20 mouse cellular contexts compared by ENCODE assay signal in genomic region chr14:96217805-96218441, GRCm38 (mm10).
A peak's percentile ranks its signal among the peaks of the same experiment; 100 is the strongest.
DNase-seq lines count a peak whose midpoint lies in the region; ATAC-seq and TF ChIP-seq lines count a peak whose summit lies in the region.
"Had no signal": no experiment of that assay in that cellular context is flagged by ENCODE, and none has a peak within 500 bp of the region (broad histone marks: within the 10 kb centered on the region; RNA-seq: fewer than 3 reads in every experiment).

No protein-coding gene starts in this region.

- TF ChIP-seq POLR2A in kidney, adult 2 months (IDR thresholded peaks at IDR 0.05; ENCODE audit: low read depth, low read length), result no peak

- no peaks in the 10 kb centered on the region for H3K27me3 ChIP-seq in kidney, embryonic 15.5 days
- no peaks in the 10 kb centered on the region for H3K27me3 ChIP-seq in kidney, adult 2 months (replicated peaks; ENCODE audit: control insufficient read depth, insufficient read depth, low read length)
- H3K27me3 ChIP-seq in midbrain, embryonic 13.5 days, result no peaks in the 10 kb centered on the region
- H3K27me3 ChIP-seq: heart, embryonic 15.5 days; limb, embryonic 13.5 days; liver, embryonic 15.5 days; neural tube, embryonic 13.5 days had no signal

- no peaks in the 10 kb centered on the region for H3K9me3 ChIP-seq in kidney, embryonic 15.5 days (replicated peaks)
- H3K9me3 ChIP-seq in midbrain, embryonic 13.5 days, result no peaks in the 10 kb centered on the region
- H3K9me3 ChIP-seq: embryonic facial prominence, embryonic 10.5 days; heart, embryonic 15.5 days; limb, embryonic 13.5 days; liver, embryonic 15.5 days; neural tube, embryonic 13.5 days had no signal

- peak; percentile 28 to 45 for DNase-seq in cerebellum, postnatal 10 days
- no peak for DNase-seq in kidney, adult 2 months
- peak; percentile 5 for DNase-seq in brain, adult 2 months (ENCODE audit: low read depth, low spot score)
- no peak for DNase-seq in gastrocnemius, adult 18-20 months (ENCODE audit: low spot score)
- DNase-seq in liver, result no peak
- DNase-seq: cerebellum, adult 8-10 months; gastrocnemius, postnatal 25 days; heart, postnatal 4 days; kidney, adult 9 months; spleen, adult 18-20 months had no signal

- TF ChIP-seq CTCF in kidney, adult 2 months (conservative IDR thresholded peaks at IDR 0.05; ENCODE audit: insufficient read depth, insufficient read length, low read depth, low read length), result no peak

- ATAC-seq in cerebellum, adult (ENCODE audit: insufficient number of reproducible peaks, low FRiP score, low TSS enrichment), result no peak
- peak; percentile 93 for ATAC-seq in kidney, embryonic 15.5 days (replicated peaks; ENCODE audit: low FRiP score)
- 0 out of 2 replicates have a peak, but pooled peaks have one; percentile 40 for ATAC-seq in midbrain, embryonic 13.5 days
- ATAC-seq: CD4-positive, CD25-positive, alpha-beta regulatory T cell, adult 4 months had no signal

- no peak overlapping the region for H3K4me3 ChIP-seq in kidney, embryonic 15.5 days (replicated peaks)
- H3K4me3 ChIP-seq in kidney, adult 2 months (ENCODE audit: insufficient read depth, low read depth, low read length), result no peak overlapping the region
- no peak overlapping the region for H3K4me3 ChIP-seq in midbrain, embryonic 13.5 days (replicated peaks)
- H3K4me3 ChIP-seq: embryonic facial prominence, embryonic 10.5 days; heart, embryonic 15.5 days; limb, embryonic 13.5 days; liver, embryonic 15.5 days; neural tube, embryonic 13.5 days had no signal

- no peaks in the 10 kb centered on the region for H3K36me3 ChIP-seq in kidney, embryonic 15.5 days
- no peaks in the 10 kb centered on the region for H3K36me3 ChIP-seq in kidney, adult 2 months (ENCODE audit: control insufficient read depth, insufficient read depth, low read length)
- H3K36me3 ChIP-seq in midbrain, embryonic 13.5 days, result no peaks in the 10 kb centered on the region
- H3K36me3 ChIP-seq: embryonic facial prominence, embryonic 10.5 days; heart, embryonic 15.5 days; limb, embryonic 13.5 days; liver, embryonic 15.5 days; neural tube, embryonic 13.5 days had no signal

- no peak overlapping the region for H3K9ac ChIP-seq in kidney, embryonic 15.5 days
- no peak overlapping the region for H3K9ac ChIP-seq in midbrain, embryonic 13.5 days (replicated peaks)
- H3K9ac ChIP-seq: heart, embryonic 15.5 days; limb, embryonic 13.5 days; liver, embryonic 15.5 days; neural tube, embryonic 13.5 days had no signal

- H3K4me2 ChIP-seq in kidney, embryonic 15.5 days, result no peak overlapping the region
- H3K4me2 ChIP-seq in midbrain, embryonic 13.5 days (replicated peaks), result no peak overlapping the region
- H3K4me2 ChIP-seq: heart, embryonic 15.5 days; limb, embryonic 13.5 days; liver, embryonic 15.5 days; neural tube, embryonic 13.5 days had no signal

- 25% methylated on average over 6 of the region's 6 CpGs for WGBS in kidney, embryonic 15.5 days
- WGBS in kidney, adult 2 months, result 20% methylated on average over 6 of the region's 6 CpGs
- 33% methylated on average over 6 of the region's 6 CpGs for WGBS in midbrain, embryonic 13.5 days

- H3K4me1 ChIP-seq in kidney, embryonic 15.5 days, result no peaks in the 10 kb centered on the region
- H3K4me1 ChIP-seq in kidney, adult 2 months (ENCODE audit: control insufficient read depth, insufficient read depth, low read length), result no peaks in the 10 kb centered on the region
- peaks cover 4% of the 10 kb centered on the region; the same call in 1 of the 2 replicates for H3K4me1 ChIP-seq in midbrain, embryonic 13.5 days (replicated peaks)
- H3K4me1 ChIP-seq: embryonic facial prominence, embryonic 10.5 days; heart, embryonic 15.5 days; limb, embryonic 13.5 days; liver, embryonic 15.5 days had no signal

- H3K27ac ChIP-seq in kidney, embryonic 15.5 days, result no peak overlapping the region
- no peak overlapping the region for H3K27ac ChIP-seq in kidney, adult 2 months (ENCODE audit: insufficient read depth, low read depth, low read length)
- H3K27ac ChIP-seq in midbrain, embryonic 13.5 days, result no peak overlapping the region
- H3K27ac ChIP-seq: embryonic facial prominence, embryonic 10.5 days; heart, embryonic 15.5 days; limb, embryonic 13.5 days; liver, embryonic 15.5 days; macrophage; neural tube, embryonic 13.5 days had no signal

Comparison
In these comparisons a context has a peak if more than half of its experiments do, and no peak if none do; other contexts are left out.
1. DNase-seq: peak in cerebellum, postnatal 10 days (2 of 2) and brain, adult 2 months (single experiment); none in kidney, adult 2 months (single experiment), gastrocnemius, adult 18-20 months (single experiment) and liver (single experiment).